Mouse (Mus musculus): ENCODE measurements around the gene Il12rb1.

The Il12rb1 gene

GRCm38 (mm10) chr8:70831517-70831916 lies 23.3 kb downstream of the Il12rb1 start:
- DNase-seq (ENCODE audit: low spot score): no peak

GRCm38 (mm10) chr8:70832371-70832770 lies 24.1 kb downstream of the Il12rb1 start:
- no peak for DNase-seq (ENCODE audit: low spot score)

GRCm38 (mm10) chr8:70833018-70833482 lies 24.8 kb downstream of the Il12rb1 start:
- peak; percentile 69 for DNase-seq (ENCODE audit: low spot score)

GRCm38 (mm10) chr8:70833520-70833919 lies 25.3 kb downstream of the Il12rb1 start:
- no peak for DNase-seq (ENCODE audit: low spot score)

GRCm38 (mm10) chr8:70834071-70834470 lies 25.8 kb downstream of the Il12rb1 start:
- no peak for DNase-seq (ENCODE audit: low spot score)

GRCm38 (mm10) chr8:70836666-70837065 lies 28.4 kb downstream of the Il12rb1 start:
- no peak for DNase-seq (ENCODE audit: low spot score)

GRCm38 (mm10) chr8:70838654-70839407 lies 30.6 kb downstream of the Il12rb1 start:
- no peak for DNase-seq (ENCODE audit: low spot score)

GRCm38 (mm10) chr8:70839408-70840351 lies 31.4 kb downstream of the Il12rb1 start, which contains the start of gene Arrdc2:
Gene Arrdc2 (minus strand): TSS chr8:70839720.
- peak; percentile 99 for DNase-seq (ENCODE audit: low spot score)

GRCm38 (mm10) chr8:70840590-70840989 lies 32.3 kb downstream of the Il12rb1 start:
- DNase-seq (ENCODE audit: low spot score): no peak

- DNase-seq (ENCODE audit: low spot score): peak; percentile 77
Measured at GRCm38 (mm10) chr8:70841147-70842072, 33.2 kb downstream of the Il12rb1 start.

- DNase-seq (ENCODE audit: low spot score): no peak
Measured at GRCm38 (mm10) chr8:70842484-70842883, 34.2 kb downstream of the Il12rb1 start.

GRCm38 (mm10) chr8:70843214-70843773 lies 35.0 kb downstream of the Il12rb1 start:
- no peak for DNase-seq (ENCODE audit: low spot score)

GRCm38 (mm10) chr8:70843941-70844340 lies 35.7 kb downstream of the Il12rb1 start:
- no peak for DNase-seq (ENCODE audit: low spot score)

GRCm38 (mm10) chr8:70844523-70844922 lies 36.3 kb downstream of the Il12rb1 start:
- DNase-seq (ENCODE audit: low spot score): peak; percentile 88

GRCm38 (mm10) chr8:70845108-70845507 lies 36.9 kb downstream of the Il12rb1 start:
- no peak for DNase-seq (ENCODE audit: low spot score)

- DNase-seq (ENCODE audit: low spot score): no peak
Measured at GRCm38 (mm10) chr8:70846371-70847154, 38.3 kb downstream of the Il12rb1 start.

GRCm38 (mm10) chr8:70849333-70849990 lies 41.2 kb downstream of the Il12rb1 start:
- DNase-seq (ENCODE audit: low spot score): no peak

GRCm38 (mm10) chr8:70850132-70850845 lies 42.0 kb downstream of the Il12rb1 start:
- DNase-seq (ENCODE audit: low spot score): no peak

GRCm38 (mm10) chr8:70850947-70851346 lies 42.7 kb downstream of the Il12rb1 start:
- DNase-seq (ENCODE audit: low spot score): no peak
